Mouse (Mus musculus) right cerebral cortex, adult 18-20 months (tissue): ENCODE measurements at regions not wholly inside any gene's neighbourhood (a gene's known extent, or its start where the extent isn't known, plus 50 kb on each side); places are given as distances from the start of the nearest gene placed in this dataset.

ENCODE experiments used
- DNase-seq: peaks from one replicate; pipeline ENCODE4 v3.0.0; 2022; ENCODE audit warnings: mixed read lengths

DNA sequence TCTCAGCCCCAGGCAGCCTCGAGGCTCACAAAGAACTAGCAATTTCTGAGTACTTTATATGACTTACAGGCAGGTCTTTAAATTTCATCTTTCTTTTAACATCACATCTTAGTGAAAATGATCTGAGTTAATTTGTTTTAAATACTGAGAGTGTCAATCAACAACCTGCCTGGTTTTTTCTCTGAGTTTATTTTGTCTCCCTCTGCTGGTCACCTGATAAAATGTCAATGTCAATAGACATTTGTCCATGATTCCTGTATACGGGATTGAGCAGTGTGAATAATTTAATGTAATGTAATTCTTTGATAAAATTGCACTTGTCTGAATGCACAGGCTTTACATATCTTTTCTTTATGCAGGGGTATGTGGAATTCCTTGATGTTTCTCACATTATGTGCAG is 1070.4 kb upstream of the Tacstd2 start:
- DNase-seq: no peak
